Mouse (Mus musculus) heart, postnatal 14 days (tissue): ENCODE data around the gene 6030468B19Rik. TPM values are rescaled to one million over a fixed set of nuclear protein-coding genes. Genes with fewer than 3 reads are reported as not detected.

Experiments
- DNase-seq, 2 experiments: peaks; one replicate each; pipeline ENCODE4 v3.0.0; 2021 to 2022
- intact Hi-C: fragments of 180-260 bp; cut with DNase I; formaldehyde crosslinking; loops from one replicate; pipeline ENCODE4 v1.15.1; 2025
- total RNA-seq, 2 experiments: library from RNA; stranded (reverse); gene quantifications; 2 replicates each; pipeline ENCODE4 v1.2.3; 2021

Gene 6030468B19Rik
- total RNA-seq, 2 experiments from 2014 or later = not detected

GRCm38 (mm10) chr11:117848271-117848984 is 51.0 kb downstream of the 6030468B19Rik start:
- DNase-seq = peak in 1 of 2 experiments; percentile 49
- intact Hi-C loops = no loop called here

DNA sequence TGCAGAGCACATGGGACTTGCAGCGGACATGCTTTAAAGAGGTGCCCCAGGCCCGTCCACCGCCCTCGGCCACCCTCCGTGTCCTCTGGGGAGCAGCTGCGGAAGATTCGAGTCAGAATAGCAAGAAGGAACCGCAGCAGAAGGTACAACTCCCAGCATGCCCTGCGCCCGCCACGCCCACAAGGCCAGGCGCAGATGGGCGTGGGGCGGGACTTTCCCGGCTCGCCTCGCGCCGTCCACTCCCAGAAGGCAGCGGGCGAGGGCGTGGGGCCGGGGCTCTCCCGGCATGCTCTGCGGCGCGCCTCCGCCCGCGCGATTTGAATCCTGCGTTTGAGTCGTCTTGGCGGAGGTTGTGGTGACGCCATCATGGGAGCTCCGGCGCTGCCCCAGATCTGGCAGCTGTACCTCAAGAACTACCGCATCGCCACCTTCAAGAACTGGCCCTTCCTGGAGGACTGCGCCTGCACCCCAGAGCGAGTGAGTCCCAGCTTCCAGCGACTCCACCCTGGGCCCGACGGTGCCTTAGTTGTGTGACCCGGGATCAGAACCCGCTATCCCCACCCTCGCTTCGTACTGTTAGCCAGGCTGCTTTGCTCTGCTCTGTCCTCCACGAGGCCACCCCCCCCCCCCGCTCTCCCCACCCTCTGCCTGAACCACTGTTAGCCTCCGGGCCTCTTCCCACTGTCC is 51.7 kb downstream of the 6030468B19Rik start, which contains the start of gene Birc5:
Gene Birc5, plus strand, starts transcription at position 267 of the 687 bp plus-strand sequence.
- peak; percentile 97 to 99 for DNase-seq
- intact Hi-C loops = no loop called here

- no peak for DNase-seq
- intact Hi-C loops = no loop called here
These were observed 55.4 kb downstream of the 6030468B19Rik start for GRCm38 (mm10) chr11:117852875-117853274.

DNA sequence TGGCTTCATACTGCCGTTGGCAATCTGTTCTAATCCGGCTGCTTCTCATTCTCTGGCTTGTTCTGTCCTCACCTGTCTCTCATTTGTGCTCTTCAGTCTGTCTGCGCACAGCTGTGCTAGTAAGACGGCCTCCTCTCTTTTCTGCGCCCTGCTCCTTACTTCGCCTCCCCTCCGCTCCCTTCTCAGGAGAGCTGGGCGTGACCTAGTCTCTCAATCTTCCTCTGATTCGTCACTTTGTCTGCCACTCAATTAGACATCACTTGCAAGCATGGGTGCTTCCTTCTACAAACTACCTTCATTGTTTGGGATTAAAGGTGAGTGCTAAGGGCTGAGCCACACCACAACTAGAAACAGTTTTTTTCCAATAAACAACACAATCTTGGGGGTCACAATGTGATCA is 56.8 kb downstream of the 6030468B19Rik start:
- DNase-seq = no peak
- intact Hi-C loops = no loop called here

DNA sequence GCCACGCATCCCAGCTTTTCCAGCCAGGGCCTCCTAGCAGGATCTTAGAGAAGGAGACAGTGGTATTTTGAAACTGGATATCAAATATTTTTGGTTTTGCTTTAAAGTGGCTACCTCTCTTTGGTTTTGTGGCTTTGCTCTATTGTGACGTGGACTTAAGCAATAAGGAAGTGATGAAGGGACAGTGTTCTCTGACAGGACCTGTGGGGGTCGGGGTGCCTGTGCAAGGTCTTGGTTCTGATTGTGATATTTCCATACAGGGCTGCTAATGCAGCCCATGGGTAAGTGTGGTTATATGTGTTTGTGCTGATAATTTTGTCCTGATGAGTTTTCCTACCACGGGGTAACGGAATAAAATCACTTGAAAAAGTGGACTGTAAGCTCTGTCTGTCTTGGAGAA is 57.9 kb downstream of the 6030468B19Rik start:
- intact Hi-C loops = no loop called here
- DNase-seq = no peak

- no peak for DNase-seq
- intact Hi-C loops = no loop called here
These were observed 58.5 kb downstream of the 6030468B19Rik start for GRCm38 (mm10) chr11:117855975-117856374.

Other genes starting within 250 kb of the 6030468B19Rik start
- gene Tnrc6c, start 143.4 kb upstream of the 6030468B19Rik start, total RNA-seq = 10 to 100 TPM; 36.2 to 36.5 TPM
- 1 to 10 TPM; 5.0 to 7.3 TPM for gene Tmc8, start 15.6 kb upstream of the 6030468B19Rik start, total RNA-seq
- gene Tmc6, start 15.5 kb upstream of the 6030468B19Rik start, total RNA-seq = 10 to 100 TPM; 27.0 to 30.2 TPM
- 1 to 10 TPM in 1 of 2 experiments, under 1 TPM in 1; 0.98 to 2.3 TPM for gene Gm20708, start 12.0 kb downstream of the 6030468B19Rik start, total RNA-seq
- gene Syngr2, start 12.0 kb downstream of the 6030468B19Rik start, total RNA-seq = 100 to 1,000 TPM; 108 to 109 TPM
- gene Afmid, start 28.3 kb downstream of the 6030468B19Rik start, total RNA-seq = 1 to 10 TPM; 4.2 to 6.6 TPM
- gene Tk1, start 28.4 kb downstream of the 6030468B19Rik start, total RNA-seq = 1 to 10 TPM; 5.6 to 9.7 TPM
- 1 to 10 TPM; 3.8 to 9.8 TPM for gene Birc5, start 51.6 kb downstream of the 6030468B19Rik start, total RNA-seq
- gene Tmem235, start 63.1 kb downstream of the 6030468B19Rik start, total RNA-seq = not detected
- gene Tha1, start 75.8 kb downstream of the 6030468B19Rik start, total RNA-seq = 1 to 10 TPM; 6.3 to 6.8 TPM
- 1 to 10 TPM; 4.1 to 5.1 TPM for gene Socs3, start 172.4 kb downstream of the 6030468B19Rik start, total RNA-seq
- 10 to 100 TPM; 20.5 to 22.3 TPM for gene Pgs1, start 188.6 kb downstream of the 6030468B19Rik start, total RNA-seq